Mouse (Mus musculus): ENCODE data around the gene Swap70.

Swap70 gene

DNA sequence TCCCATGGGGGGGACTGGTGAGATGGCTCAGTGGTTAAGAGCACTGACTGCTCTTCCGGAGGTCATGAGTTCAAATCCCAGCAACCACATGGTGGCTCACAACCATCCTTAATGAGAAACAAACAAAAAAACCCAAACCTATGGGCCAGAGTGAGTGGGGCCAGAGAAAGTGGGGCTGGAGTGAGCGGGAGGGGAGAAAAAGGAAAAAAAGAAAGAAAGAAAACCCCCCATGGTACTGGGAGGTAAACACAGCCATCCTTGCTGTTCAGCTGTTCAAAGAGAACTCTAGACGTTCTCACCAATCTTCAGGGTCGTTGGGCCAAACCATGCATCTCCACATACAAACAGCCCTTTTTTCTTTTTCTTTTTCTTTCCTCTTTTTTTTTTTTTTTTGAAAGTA is 18.1 kb downstream of the Swap70 start:
- 81% methylated on average over 4 of the region's 4 CpGs for whole genome bisulfite sequencing

- 83% methylated on average over 9 of the region's 9 CpGs for WGBS
Observed at GRCm38 (mm10) chr7:110241472-110242289, 20.2 kb downstream of the Swap70 start.

DNA sequence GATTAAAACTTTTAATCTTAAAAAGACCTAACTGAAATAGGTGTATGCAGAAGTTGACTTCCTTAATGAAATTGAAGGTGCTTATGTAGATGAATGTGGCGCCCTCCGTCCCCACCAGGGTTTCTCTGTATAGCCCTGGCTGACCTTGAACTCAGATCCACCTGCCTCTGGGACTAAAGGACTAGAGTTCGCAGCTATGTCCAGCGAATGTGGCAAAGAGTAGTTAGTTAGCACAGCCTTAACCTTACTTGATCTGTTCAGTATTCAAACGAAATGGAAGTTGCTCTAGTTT is 20.7 kb downstream of the Swap70 start:
- WGBS, result 93% methylated on average over 5 of the region's 5 CpGs

DNA sequence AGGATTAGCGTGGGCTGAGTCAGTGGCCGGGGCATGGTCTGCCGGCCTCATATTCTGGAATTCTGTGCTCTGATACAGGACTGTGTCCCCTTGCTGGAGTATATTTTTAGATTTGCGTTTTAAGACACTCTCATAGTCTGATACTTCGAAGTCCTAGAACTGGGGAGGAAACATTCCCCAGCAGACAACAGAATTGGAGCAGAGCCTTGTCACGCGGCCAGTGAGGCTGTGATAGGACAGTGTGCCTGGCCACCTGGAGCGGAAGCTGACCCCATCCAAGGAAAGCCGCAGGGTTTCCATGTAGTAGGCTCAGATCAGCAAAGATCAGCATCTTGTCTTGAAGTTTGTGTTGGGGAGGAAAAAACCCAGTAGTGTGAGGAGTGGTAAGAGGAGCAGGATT is 23.6 kb downstream of the Swap70 start:
- WGBS, result 81% methylated on average over 9 of the region's 9 CpGs

GRCm38 (mm10) chr7:110246526-110246925 is 25.0 kb downstream of the Swap70 start:
- WGBS, result 79% methylated on average over 9 of the region's 9 CpGs

GRCm38 (mm10) chr7:110247801-110248200 is 26.3 kb downstream of the Swap70 start:
- WGBS, result 90% methylated on average over 3 of the region's 3 CpGs

- 86% methylated on average over 4 of the region's 4 CpGs for WGBS
Observed at GRCm38 (mm10) chr7:110248677-110249076, 27.2 kb downstream of the Swap70 start.

- WGBS, result 82% methylated on average over 2 of the region's 2 CpGs
Observed at GRCm38 (mm10) chr7:110253861-110254260, 32.4 kb downstream of the Swap70 start.

DNA sequence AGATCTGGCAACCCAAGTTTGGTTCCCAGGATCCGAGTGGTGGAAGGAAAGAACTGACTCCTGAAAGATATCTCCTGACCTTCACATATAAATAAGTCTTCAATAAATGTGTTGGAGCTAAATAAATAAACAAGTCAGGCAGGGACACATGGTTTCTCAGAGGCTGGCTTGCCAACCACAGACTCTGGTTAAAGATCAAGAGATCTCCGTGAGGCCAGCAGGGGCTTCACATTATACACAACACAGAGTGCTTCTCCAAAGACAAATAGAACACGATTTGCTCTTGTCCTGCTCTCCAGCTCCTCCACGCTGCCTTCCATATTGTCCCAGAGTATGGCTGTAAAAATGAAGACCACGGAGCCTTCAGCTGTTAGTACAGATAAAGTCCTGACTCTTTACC is 32.9 kb downstream of the Swap70 start:
- WGBS, result 81% methylated on average over 5 of the region's 5 CpGs

DNA sequence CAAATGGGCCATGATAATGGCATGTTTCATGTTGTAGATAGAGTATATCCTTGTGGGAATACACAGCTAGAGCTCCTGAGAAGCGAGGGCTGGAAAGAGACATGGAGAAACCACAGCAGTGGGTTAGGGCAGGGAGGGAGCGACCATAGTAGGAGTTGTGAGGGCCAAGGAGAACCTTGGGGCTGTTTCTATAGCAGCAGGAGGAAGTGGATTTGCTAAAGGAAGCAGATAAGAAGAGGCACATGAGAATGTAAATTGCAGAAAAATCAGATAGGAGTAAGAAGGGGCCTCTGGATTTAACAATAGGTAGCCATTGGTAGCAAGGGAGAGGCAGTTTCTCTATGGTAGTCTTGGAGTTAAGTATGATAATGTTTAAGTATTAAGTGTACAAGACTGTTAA is 35.5 kb downstream of the Swap70 start:
- WGBS, result 77% methylated on average over 2 of the region's 2 CpGs

- 83% methylated on average over 11 of the region's 11 CpGs for WGBS
Observed at GRCm38 (mm10) chr7:110258196-110258950, 36.9 kb downstream of the Swap70 start.

GRCm38 (mm10) chr7:110259966-110260711 is 38.6 kb downstream of the Swap70 start:
- WGBS, result 42% methylated on average over 4 of the region's 4 CpGs

GRCm38 (mm10) chr7:110261807-110262206 is 40.3 kb downstream of the Swap70 start:
- WGBS, result 79% methylated on average over 4 of the region's 4 CpGs

GRCm38 (mm10) chr7:110262661-110263060 is 41.1 kb downstream of the Swap70 start:
- 86% methylated on average over 1 of the region's 1 CpGs for WGBS

- WGBS, result 67% methylated on average over 1 of the region's 1 CpGs
Observed at GRCm38 (mm10) chr7:110263474-110263873, 42.0 kb downstream of the Swap70 start.

GRCm38 (mm10) chr7:110265796-110266195 is 44.3 kb downstream of the Swap70 start:
- 35% methylated on average over 7 of the region's 7 CpGs for WGBS

DNA sequence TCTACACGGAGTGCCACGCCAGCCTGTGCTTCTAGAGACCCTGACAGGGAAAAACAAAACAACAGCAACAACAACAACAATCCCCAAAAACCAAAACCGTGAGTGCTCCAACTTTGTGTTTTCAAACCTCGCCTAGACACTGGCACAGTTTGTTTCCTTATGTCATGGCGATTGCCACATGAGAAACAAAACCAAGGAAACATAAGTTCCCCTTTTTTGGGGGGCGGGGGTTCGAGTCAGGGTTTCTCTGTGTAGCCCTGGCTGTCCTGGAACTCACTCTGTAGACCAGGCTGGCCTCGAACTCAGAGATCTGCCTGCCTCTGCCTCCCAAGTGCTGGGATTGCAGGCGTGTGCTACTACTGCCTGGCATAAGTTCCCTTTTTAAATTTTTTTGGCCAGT is 46.5 kb downstream of the Swap70 start:
- 94% methylated on average over 9 of the region's 9 CpGs for WGBS

GRCm38 (mm10) chr7:110268511-110268910 is 47.0 kb downstream of the Swap70 start:
- WGBS, result 39% methylated on average over 4 of the region's 4 CpGs

DNA sequence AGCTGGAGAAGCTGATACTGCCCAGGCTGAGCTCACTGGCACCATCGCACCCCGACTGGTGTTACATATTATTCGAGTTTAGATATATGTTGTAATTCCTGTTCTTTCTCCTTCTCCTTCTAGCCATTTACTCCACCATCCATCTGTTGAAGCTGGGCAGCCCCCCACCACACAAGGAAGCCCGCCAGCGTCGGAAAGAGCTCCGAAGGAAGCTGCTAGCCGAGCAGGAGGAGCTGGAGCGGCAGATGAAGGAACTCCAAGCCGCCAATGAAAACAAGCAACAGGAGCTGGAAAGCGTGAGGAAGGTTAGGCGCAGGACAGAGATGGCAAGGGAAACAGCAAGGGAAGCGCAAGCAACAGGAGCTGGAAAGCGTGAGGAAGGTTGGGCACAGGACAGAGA is 48.3 kb downstream of the Swap70 start:
- WGBS, result 42% methylated on average over 14 of the region's 14 CpGs

GRCm38 (mm10) chr7:110270455-110270854 is 48.9 kb downstream of the Swap70 start:
- 87% methylated on average over 7 of the region's 7 CpGs for WGBS

DNA sequence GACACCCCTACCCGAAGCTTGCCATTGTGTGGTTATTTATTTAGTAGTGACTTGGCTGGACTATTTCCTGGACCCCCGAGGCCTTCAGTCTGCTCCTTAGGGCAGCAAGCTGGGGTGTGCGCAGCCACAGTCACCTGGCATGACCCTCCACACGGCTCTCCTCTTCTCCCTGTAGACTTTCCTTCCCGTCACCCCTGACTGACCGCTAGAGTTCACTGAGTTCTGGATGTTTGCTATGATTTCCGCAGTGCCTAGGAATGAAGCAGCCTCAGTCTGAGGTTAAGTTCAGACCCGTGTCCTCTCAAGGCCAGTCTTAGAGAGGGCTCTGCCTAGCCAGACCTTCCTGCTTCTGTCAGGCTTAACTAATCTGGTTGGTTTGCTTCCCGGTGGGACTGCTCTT is 50.3 kb downstream of the Swap70 start:
- 79% methylated on average over 9 of the region's 9 CpGs for WGBS

- WGBS, result 81% methylated on average over 4 of the region's 4 CpGs
Observed at GRCm38 (mm10) chr7:110272434-110272833, 50.9 kb downstream of the Swap70 start.

Data from cerebral cortex, adult 2 months (tissue).